Mouse (Mus musculus) kidney, embryonic 15.5 days (tissue): ENCODE measurements around the gene Zbtb38. TPM values are rescaled to one million over a fixed set of nuclear protein-coding genes. Genes with fewer than 3 reads are reported as not detected.
"Not testable (repeated sequence)": the region's sequence is repeated elsewhere in the genome, so short reads cannot be mapped to it uniquely, and the experiment has no call there.

Source experiments
- ATAC-seq: fragments of 200-750 bp; cut with Nextera tagmentation; replicated peaks from 2 replicates; pipeline ENCODE4 v1.8.0; 2017; ENCODE audit warnings: moderate TSS enrichment; ENCODE audit not compliant: low FRiP score
- H3K27ac ChIP-seq: fragments of 300-500 bp; sonication (generic); 2 replicates; pipeline ENCODE4 v1.5.1; 2015; ENCODE audit warnings: mild to moderate bottlenecking, inconsistent platforms
- H3K27me3 ChIP-seq: fragments of 300-500 bp; sonication (generic); 2 replicates; pipeline ENCODE4 v1.6.1; 2015; ENCODE audit warnings: inconsistent platforms
- H3K36me3 ChIP-seq: fragments of 300-500 bp; sonication (generic); 2 replicates; pipeline ENCODE4 v1.6.1; 2015; ENCODE audit warnings: inconsistent platforms
- H3K4me1 ChIP-seq: fragments of 300-500 bp; sonication (generic); 2 replicates; pipeline ENCODE4 v1.6.1; 2015; ENCODE audit warnings: inconsistent platforms
- H3K4me2 ChIP-seq: fragments of 300-500 bp; sonication (generic); 2 replicates; pipeline ENCODE4 v1.6.1; 2015; ENCODE audit warnings: moderate library complexity, mild to moderate bottlenecking, inconsistent platforms
- H3K4me3 ChIP-seq: fragments of 300-500 bp; sonication (generic); replicated peaks from 2 replicates; pipeline ENCODE4 v1.5.1; 2015; ENCODE audit warnings: mild to moderate bottlenecking, inconsistent platforms
- H3K9ac ChIP-seq: fragments of 300-500 bp; sonication (generic); 2 replicates; pipeline ENCODE4 v1.6.1; 2015; ENCODE audit warnings: mild to moderate bottlenecking, inconsistent platforms
- H3K9me3 ChIP-seq: fragments of 300-500 bp; sonication (generic); replicated peaks from 2 replicates; pipeline ENCODE4 v1.6.1; 2016; ENCODE audit warnings: inconsistent platforms
- WGBS: fragments of 180-500 bp; shearing (Covaris S2); methylation state at CpG from one replicate; pipeline ENCODE4 v1.1.7; 2015; ENCODE audit warnings: mixed read lengths; 5-methylcytosine and 5-hydroxymethylcytosine counted together
- polyA plus RNA-seq: library from polyadenylated mRNA; unstranded; fragments of >200 nt; fragmentation: Nextera tagmentation; extraction: Ambion mirVana; gene quantifications from 2 replicates; pipeline ENCODE4 v1.2.1, GENCODE M21; 2015

The Zbtb38 gene
- polyA plus RNA-seq, 1 experiment from 2014 or later = 20.6 TPM

GRCm38 (mm10) chr9:96678611-96679010 lies 74.0 kb downstream of the Zbtb38 start:
- no peak for ATAC-seq
- Histone ChIP-seq H3K27me3 (no peaks in the 10 kb centered on the region), H3K36me3 (peaks cover 3% of the 10 kb centered on the region; the same call in 1 of the 2 replicates), H3K9ac (no peak overlapping the region), H3K27ac (no peak overlapping the region), H3K4me1 (no peaks in the 10 kb centered on the region), H3K9me3 (no peaks in the 10 kb centered on the region), H3K4me3 (no peak overlapping the region), H3K4me2 (no peak overlapping the region)
- 82% methylated on average over 5 of the region's 5 CpGs for WGBS

- not testable (repeated sequence) for H3K4me2 ChIP-seq, H3K4me1 ChIP-seq, H3K9ac ChIP-seq, H3K27ac ChIP-seq, H3K9me3 ChIP-seq, H3K4me3 ChIP-seq, H3K27me3 ChIP-seq, H3K36me3 ChIP-seq, ATAC-seq
- WGBS = 86% methylated on average over 5 of the region's 5 CpGs
Observed at GRCm38 (mm10) chr9:96677711-96678110, 74.9 kb downstream of the Zbtb38 start.

GRCm38 (mm10) chr9:96676671-96677070 lies 76.0 kb downstream of the Zbtb38 start:
- no peak overlapping the region for H3K27ac ChIP-seq
- WGBS = 87% methylated on average over 10 of the region's 10 CpGs
- H3K4me3 ChIP-seq = no peak overlapping the region
- no peak overlapping the region for H3K4me2 ChIP-seq
- H3K9me3 ChIP-seq = no peaks in the 10 kb centered on the region
- no peaks in the 10 kb centered on the region for H3K36me3 ChIP-seq
- no peak for ATAC-seq
- H3K9ac ChIP-seq = no peak overlapping the region
- no peaks in the 10 kb centered on the region for H3K4me1 ChIP-seq
- no peaks in the 10 kb centered on the region for H3K27me3 ChIP-seq

DNA sequence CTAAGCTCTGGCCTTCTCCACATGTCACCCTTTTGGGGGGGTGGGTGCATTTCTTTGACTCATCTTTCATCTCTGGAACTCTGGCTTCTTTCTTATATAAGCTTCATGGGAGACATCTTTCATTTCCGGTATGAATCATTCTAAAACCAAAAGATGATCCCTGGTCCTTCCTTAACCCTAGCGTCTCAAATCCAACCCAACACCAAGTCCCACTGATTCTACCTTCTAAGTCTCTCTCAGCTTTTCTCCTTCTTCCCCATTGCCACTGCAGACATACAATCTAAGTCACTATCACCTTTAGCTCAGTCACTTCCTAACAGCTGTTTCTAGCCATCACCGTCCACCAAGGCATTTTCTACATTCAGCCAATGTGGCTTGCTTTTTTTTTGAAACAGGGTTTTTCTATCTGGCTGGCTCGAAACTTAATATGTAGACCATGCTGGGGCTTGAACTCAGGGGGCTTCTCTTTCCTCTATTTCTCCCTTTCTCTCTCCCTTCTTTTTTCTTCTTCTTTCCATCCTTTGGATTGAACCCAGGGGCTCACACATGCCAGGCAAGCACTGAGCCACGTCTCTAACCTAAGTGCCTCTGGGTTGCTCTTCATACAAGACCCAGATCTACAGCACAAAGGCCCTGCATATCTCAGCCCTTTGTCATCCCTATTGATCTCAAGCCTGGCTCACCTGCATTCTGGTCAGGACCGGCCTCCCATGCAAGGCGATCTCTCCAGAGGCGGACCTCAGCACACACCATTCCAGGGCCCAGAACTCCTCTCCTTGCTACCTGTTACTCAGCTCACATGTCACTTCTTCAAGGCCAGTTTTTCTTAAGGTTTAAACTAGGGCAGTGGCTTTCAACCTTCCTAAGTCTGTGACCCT lies 76.6 kb downstream of the Zbtb38 start:
- H3K4me2 ChIP-seq = no peak overlapping the region
- no peak overlapping the region for H3K9ac ChIP-seq
- H3K36me3 ChIP-seq = no peaks in the 10 kb centered on the region
- ATAC-seq = no peak
- H3K27ac ChIP-seq = no peak overlapping the region
- no peak overlapping the region for H3K4me3 ChIP-seq
- no peaks in the 10 kb centered on the region for H3K9me3 ChIP-seq
- H3K27me3 ChIP-seq = no peaks in the 10 kb centered on the region
- H3K4me1 ChIP-seq = no peaks in the 10 kb centered on the region
- 83% methylated on average over 8 of the region's 8 CpGs for WGBS

- no peak overlapping the region for H3K4me3 ChIP-seq
- ATAC-seq = 0 out of 2 replicates have a peak, but pooled peaks have one; percentile 66
- no peaks in the 10 kb centered on the region for H3K9me3 ChIP-seq
Observed at GRCm38 (mm10) chr9:96675071-96675762, 77.4 kb downstream of the Zbtb38 start.

GRCm38 (mm10) chr9:96674301-96674700 lies 78.3 kb downstream of the Zbtb38 start:
- Histone ChIP-seq H3K9me3 (no peaks in the 10 kb centered on the region), H3K4me3 (no peak overlapping the region), H3K4me1 (peaks cover 4% of the 10 kb centered on the region), H3K27me3 (no peaks in the 10 kb centered on the region), H3K27ac (no peak overlapping the region), H3K9ac (no peak overlapping the region), H3K36me3 (no peaks in the 10 kb centered on the region), H3K4me2 (no peak overlapping the region)
- WGBS = 86% methylated on average over 8 of the region's 8 CpGs
- no peak for ATAC-seq

More at GRCm38 (mm10) chr9:96675071-96675762, 77.4 kb downstream of the Zbtb38 start:
- Histone ChIP-seq H3K4me1 (no peaks in the 10 kb centered on the region), H3K27me3 (no peaks in the 10 kb centered on the region), H3K4me2 (no peak overlapping the region), H3K9ac (no peak overlapping the region), H3K36me3 (no peaks in the 10 kb centered on the region), H3K27ac (no peak overlapping the region)
- 39% methylated on average over 5 of the region's 5 CpGs for WGBS

DNA sequence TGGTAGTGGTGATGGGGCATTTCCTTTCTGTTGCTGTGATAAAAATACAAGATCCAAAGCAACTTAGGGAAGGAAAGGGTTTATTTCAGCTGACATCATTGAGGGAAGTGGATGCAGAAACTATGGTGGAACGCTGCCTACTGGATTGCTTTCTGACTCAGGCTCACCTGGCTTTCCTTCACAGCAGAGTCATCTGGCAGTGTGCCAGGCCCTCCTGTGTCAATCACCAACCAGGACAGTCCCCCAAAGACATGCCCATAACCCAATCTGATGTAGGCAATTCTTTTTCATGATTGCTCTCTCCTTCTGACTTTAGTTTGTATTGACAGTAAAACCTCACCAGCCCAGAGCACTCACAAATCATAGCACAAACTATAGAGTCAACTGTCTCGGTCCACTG lies 80.2 kb downstream of the Zbtb38 start:
- Histone ChIP-seq H3K4me2 (no peak overlapping the region), H3K9me3 (no peaks in the 10 kb centered on the region), H3K4me1 (peaks cover 4% of the 10 kb centered on the region), H3K27me3 (no peaks in the 10 kb centered on the region), H3K4me3 (no peak overlapping the region), H3K36me3 (no peaks in the 10 kb centered on the region), H3K9ac (no peak overlapping the region), H3K27ac (no peak overlapping the region)
- 69% methylated on average over 2 of the region's 2 CpGs for WGBS
- no peak for ATAC-seq

DNA sequence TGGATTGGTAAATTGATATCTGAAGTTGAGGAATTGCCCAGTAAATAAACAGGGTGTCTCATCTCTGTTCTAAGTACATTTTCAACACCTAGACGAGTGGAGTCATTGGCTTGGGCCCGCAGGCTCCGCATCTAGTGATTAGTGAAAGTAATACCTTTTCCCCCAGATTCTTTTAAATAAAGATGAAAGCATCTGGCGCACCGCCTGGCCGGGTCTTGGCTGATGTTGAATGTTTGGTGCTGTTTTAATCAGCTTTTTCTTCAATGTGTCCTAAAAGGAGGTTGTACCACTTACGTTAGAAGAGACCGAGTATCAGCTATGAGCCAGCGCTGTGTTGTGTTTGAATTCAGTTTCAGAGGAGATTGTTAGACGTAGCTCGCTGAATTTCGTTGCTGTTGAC lies 81.4 kb downstream of the Zbtb38 start:
- Histone ChIP-seq H3K36me3 (no peaks in the 10 kb centered on the region), H3K4me2 (no peak overlapping the region), H3K9ac (no peak overlapping the region), H3K27ac (no peak overlapping the region), H3K4me1 (peaks cover 4% of the 10 kb centered on the region), H3K4me3 (no peak overlapping the region), H3K27me3 (no peaks in the 10 kb centered on the region), H3K9me3 (no peaks in the 10 kb centered on the region)
- 93% methylated on average over 12 of the region's 12 CpGs for WGBS
- ATAC-seq = no peak

- 0 out of 2 replicates have a peak overlapping the region, but pooled peaks have one; percentile 28 for H3K9ac ChIP-seq
- peak; percentile 100 for ATAC-seq
- WGBS = 3% methylated on average over 15 of the region's 15 CpGs
- H3K4me3 ChIP-seq = peak overlapping the region; percentile 44
- no peaks in the 10 kb centered on the region for H3K27me3 ChIP-seq
- H3K4me1 ChIP-seq = peaks cover 4% of the 10 kb centered on the region
- H3K4me2 ChIP-seq = peak overlapping the region; percentile 74
- no peaks in the 10 kb centered on the region for H3K36me3 ChIP-seq
- no peaks in the 10 kb centered on the region for H3K9me3 ChIP-seq
- peak overlapping the region; percentile 61; the same call in 1 of the 2 replicates for H3K27ac ChIP-seq
Observed at GRCm38 (mm10) chr9:96669877-96670276, 82.8 kb downstream of the Zbtb38 start.

- Histone ChIP-seq H3K4me3 (no peak overlapping the region), H3K4me1 (peaks cover 4% of the 10 kb centered on the region), H3K9ac (no peak overlapping the region), H3K36me3 (no peaks in the 10 kb centered on the region), H3K27me3 (no peaks in the 10 kb centered on the region), H3K9me3 (no peaks in the 10 kb centered on the region), H3K27ac (no peak overlapping the region), H3K4me2 (no peak overlapping the region)
- ATAC-seq = no peak
- WGBS = 56% methylated on average over 5 of the region's 5 CpGs
Observed at GRCm38 (mm10) chr9:96668628-96669027, 84.0 kb downstream of the Zbtb38 start.

DNA sequence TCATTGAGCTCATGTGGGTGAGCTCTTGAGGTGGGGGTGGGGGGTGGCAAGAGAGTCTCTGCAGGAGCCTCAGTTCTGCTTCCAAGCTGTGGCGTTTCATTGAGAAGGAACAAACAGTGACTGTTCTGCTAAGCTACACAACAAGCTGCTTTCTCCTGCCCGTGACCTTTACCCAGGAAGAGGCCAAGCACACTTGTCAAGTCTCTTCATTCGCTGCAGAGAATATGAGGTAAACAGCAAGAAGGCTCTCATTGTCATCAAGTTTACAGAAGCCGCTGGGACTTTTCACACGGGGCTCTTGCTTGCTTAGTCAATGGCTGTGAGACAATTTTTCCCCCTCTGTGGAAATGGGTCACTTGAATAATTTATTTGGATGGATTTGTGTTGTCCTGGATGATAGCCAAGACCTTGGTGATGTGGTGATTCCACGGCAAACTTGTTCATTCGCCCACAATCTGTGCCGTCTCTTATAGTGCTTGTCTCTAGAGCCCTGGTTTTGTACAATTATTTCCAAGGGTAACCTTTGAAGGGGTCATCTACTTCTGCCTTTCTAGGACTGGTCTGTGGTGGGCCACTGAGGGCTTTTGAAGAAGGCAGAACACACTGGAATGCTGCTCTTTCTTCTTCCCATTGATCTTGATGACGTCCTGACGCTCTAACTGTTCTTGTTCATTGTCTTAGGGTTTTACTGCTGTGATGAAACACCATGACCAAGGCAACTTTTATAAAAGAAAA lies 92.0 kb downstream of the Zbtb38 start:
- no peak for ATAC-seq
- WGBS = 80% methylated on average over 10 of the region's 10 CpGs
- H3K27ac ChIP-seq = no peak overlapping the region
- no peaks in the 10 kb centered on the region for H3K27me3 ChIP-seq
- no peak overlapping the region for H3K9ac ChIP-seq
- no peaks in the 10 kb centered on the region for H3K36me3 ChIP-seq
- H3K4me3 ChIP-seq = no peak overlapping the region
- H3K4me2 ChIP-seq = no peak overlapping the region
- H3K9me3 ChIP-seq = no peaks in the 10 kb centered on the region
- 0 out of 2 replicates have a peak, but pooled peaks cover 3% of the 10 kb centered on the region for H3K4me1 ChIP-seq

GRCm38 (mm10) chr9:96659801-96660200 lies 92.8 kb downstream of the Zbtb38 start:
- 59% methylated on average over 2 of the region's 2 CpGs for WGBS
- Histone ChIP-seq H3K9me3 (no peaks in the 10 kb centered on the region), H3K4me2 (no peak overlapping the region), H3K27ac (no peak overlapping the region), H3K36me3 (no peaks in the 10 kb centered on the region), H3K4me3 (no peak overlapping the region), H3K9ac (no peak overlapping the region), H3K4me1 (0 out of 2 replicates have a peak, but pooled peaks cover 3% of the 10 kb centered on the region), H3K27me3 (no peaks in the 10 kb centered on the region)
- ATAC-seq = no peak
